Mouse (Mus musculus): ENCODE data around the gene Pcsk4. TPM values are rescaled to one million over a fixed set of nuclear protein-coding genes. Genes with fewer than 3 reads are reported as not detected.

The Pcsk4 gene
- 6.7 and 7.2 TPM in 2 replicates for total RNA-seq (2014; fragmentation: Nextera tagmentation)
- total RNA-seq (2017) = 0.98 and 1.6 TPM in 2 replicates

GRCm38 (mm10) chr10:80329273-80330081 is at the start of gene Pcsk4, which contains the start of gene Reep6:
TSS of gene Pcsk4 (minus strand) at chr10:80329498.
TSS of gene Reep6 (plus strand) at chr10:80329953.
- ATAC-seq (replicated peaks; ENCODE audit: poor library complexity, severe bottlenecking) = peak; percentile 95

DNA sequence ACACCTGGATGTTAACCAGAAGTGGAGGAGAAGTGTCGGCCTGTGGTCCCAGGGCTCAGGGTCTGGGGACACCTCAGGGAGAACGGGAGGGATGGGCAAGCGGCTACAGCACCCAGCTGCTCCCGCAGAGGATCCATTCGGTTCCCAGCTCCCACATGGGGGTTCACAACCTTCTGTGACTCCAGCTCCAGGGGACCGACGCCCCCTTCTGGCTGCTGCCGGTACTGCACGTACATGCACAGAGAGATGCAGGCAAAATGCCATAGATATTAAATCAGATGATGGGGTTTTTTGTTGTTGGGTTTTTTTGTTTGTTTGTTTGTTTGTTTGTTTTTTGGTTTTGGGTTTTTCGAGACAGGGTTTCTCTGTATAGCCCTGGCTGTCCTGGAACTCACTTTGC is 48.4 kb upstream of the Pcsk4 start:
- no peak for ATAC-seq (replicated peaks; ENCODE audit: poor library complexity, severe bottlenecking)

GRCm38 (mm10) chr10:80376160-80376559 is 46.9 kb upstream of the Pcsk4 start:
- ATAC-seq (replicated peaks; ENCODE audit: poor library complexity, severe bottlenecking) = peak; percentile 81

DNA sequence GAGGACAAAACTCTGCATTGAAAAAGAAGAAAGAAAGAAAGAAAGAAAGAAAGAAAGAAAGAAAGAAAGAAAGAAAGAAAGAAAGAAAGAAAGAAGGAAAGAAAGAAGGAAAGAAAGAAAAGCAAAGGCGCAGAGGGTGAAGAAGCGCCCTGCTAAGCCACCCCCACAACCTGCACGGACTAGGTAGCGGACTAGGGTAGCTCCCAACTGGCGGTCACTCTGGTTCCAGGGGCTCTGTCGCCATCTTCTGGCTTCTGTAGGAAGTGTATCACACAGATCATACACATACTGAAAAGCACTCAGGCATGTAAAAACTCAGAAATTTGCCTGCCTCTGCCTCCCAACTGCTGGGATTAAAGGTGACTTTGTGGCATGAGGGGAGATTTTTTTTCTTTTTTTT is 44.8 kb upstream of the Pcsk4 start:
- peak; percentile 77 for ATAC-seq (replicated peaks; ENCODE audit: poor library complexity, severe bottlenecking)

GRCm38 (mm10) chr10:80372706-80373105 is 43.4 kb upstream of the Pcsk4 start:
- ATAC-seq (replicated peaks; ENCODE audit: poor library complexity, severe bottlenecking) = no peak

GRCm38 (mm10) chr10:80371983-80372382 is 42.7 kb upstream of the Pcsk4 start:
- no peak for ATAC-seq (replicated peaks; ENCODE audit: poor library complexity, severe bottlenecking)

GRCm38 (mm10) chr10:80371411-80371966 is 42.2 kb upstream of the Pcsk4 start:
- ATAC-seq (replicated peaks; ENCODE audit: poor library complexity, severe bottlenecking) = peak; percentile 41

GRCm38 (mm10) chr10:80369995-80370747 is 40.9 kb upstream of the Pcsk4 start:
- no peak for ATAC-seq (replicated peaks; ENCODE audit: poor library complexity, severe bottlenecking)

DNA sequence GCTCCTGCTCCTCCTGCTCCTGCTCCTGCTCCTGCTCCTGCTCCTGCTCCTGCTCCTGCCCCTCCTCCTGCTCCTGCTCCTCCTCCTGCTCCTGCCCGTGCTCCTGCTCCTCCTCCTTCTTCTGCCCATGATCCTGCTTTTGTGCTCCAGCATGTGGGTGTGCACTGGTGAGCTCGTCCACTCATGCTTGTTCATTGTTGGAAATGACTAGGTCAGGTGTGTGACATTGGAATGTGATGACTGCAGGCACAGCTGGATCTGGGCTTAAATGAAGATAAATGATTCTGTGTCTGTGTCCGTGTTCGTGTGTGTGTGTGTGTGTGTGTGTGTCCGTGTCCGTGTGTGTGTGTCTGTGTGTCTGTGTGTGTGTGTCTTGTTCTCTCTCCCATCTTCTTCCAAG is 39.1 kb upstream of the Pcsk4 start:
- ATAC-seq (replicated peaks; ENCODE audit: poor library complexity, severe bottlenecking) = no peak

DNA sequence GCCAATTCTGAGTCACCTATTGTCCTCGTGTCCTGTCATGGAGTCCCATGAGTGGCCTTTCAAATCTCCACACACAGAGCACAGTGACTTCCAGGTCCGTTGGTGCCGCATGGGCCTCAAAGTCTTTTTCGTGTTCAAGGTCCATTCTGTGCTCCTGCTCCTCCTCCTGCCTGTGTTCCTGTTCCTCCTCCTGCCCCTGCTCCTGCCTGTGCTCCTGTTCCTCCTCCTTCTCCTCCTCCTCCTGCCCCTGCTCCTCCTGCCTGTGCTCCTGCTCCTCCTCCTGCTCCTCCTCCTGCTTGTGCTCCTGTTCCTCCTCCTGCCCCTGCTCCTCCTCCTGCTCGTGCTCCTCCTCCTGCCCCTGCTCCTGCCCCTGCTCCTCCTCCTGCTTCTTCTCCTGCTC is 38.7 kb upstream of the Pcsk4 start:
- no peak for ATAC-seq (replicated peaks; ENCODE audit: poor library complexity, severe bottlenecking)

DNA sequence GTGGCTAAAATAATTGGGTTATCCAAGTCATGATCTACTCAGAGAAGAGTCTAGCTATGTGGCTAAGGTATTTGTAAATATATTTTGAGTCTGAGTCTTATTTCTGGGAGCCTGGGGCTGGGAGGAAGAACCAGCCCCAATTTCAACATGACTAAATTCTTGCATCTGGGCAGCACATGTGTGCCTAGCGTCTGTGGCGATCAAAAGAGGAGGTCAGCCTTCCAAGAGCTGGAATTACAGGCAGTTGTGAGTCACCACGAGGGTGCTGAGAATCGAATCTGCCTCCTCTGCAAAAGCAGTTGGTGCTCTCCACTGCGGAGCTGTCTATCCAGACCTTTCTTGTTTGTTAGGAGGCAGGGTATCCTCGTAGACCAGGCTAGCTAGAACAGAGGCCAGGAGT is 36.4 kb upstream of the Pcsk4 start:
- ATAC-seq (replicated peaks; ENCODE audit: poor library complexity, severe bottlenecking) = no peak

DNA sequence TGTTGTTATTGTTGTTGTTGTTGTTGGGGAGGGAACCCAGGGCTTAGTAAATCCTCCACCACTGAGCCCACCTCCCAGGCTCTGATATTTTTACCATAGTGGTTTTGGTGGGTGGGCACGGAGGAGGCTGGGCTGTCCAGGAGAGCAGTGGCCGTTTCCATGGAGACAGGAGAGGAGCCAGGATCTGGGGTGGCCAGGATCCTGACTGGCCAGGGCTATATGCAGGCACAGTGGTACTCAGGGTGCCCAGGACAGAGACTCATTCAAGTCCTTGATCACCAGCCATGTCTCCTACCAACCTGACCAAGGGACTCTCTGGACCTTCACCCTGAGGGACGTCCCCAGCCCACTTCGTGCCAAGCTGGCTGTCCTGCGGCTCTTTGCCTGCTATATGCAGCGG is 34.4 kb upstream of the Pcsk4 start:
- ATAC-seq (replicated peaks; ENCODE audit: poor library complexity, severe bottlenecking) = no peak

DNA sequence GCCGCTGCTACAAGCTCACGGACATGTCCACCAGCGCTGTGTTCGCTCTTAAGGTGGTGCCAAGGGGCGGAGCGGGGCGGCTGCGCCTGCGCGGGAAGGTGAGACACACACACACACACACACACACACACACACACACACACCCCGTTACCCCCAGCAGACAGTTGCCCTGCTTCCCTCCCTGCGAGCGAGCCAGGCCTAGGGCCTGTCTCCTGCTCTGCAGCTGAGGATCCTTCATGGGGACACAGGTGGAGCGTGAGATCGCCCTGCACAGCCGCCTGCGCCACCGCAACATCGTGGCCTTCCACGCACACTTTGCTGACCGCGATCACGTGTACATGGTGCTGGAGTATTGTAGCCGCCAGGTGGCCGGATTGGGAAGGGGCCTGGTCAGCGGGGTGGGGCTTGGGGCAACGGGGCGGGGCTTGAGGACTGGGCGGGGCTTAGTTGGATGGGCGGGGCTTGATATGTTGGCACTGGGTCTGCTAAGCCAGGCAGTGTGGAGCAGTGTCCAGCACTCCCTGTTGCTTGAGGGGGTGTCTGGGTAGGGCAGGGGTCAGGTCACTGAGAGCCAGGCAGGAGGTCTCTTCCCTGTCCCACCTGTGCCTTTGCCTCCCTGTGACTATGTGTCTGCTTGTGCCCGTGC is 28.8 kb upstream of the Pcsk4 start:
- peak; percentile 59 for ATAC-seq (replicated peaks; ENCODE audit: poor library complexity, severe bottlenecking)

DNA sequence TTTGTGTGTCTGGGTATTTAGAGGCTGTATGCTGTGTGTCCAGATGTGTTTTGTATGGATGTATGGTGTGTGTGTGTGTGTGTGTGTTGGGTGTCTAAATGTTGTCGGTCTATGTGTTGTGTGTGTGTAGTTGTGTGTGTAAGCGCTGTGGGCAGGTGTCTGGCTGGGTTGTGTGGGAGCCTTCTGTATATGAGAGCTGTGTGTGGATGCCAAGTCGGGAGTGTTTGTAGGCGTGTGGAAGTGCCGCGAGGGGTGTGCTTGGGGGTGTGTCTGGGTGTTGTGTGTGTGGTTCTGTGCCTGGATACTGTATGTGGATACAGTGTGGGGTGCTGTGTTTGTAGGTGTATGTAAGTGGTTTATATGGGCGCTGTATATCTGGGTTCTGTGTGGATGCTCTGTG is 28.0 kb upstream of the Pcsk4 start:
- no peak for ATAC-seq (replicated peaks; ENCODE audit: poor library complexity, severe bottlenecking)

GRCm38 (mm10) chr10:80356737-80357136 is 27.4 kb upstream of the Pcsk4 start:
- ATAC-seq (replicated peaks; ENCODE audit: poor library complexity, severe bottlenecking) = 0 out of 2 replicates have a peak, but pooled peaks have one; percentile 10

- ATAC-seq (replicated peaks; ENCODE audit: poor library complexity, severe bottlenecking) = no peak
Observed at GRCm38 (mm10) chr10:80356001-80356682, 26.8 kb upstream of the Pcsk4 start, which contains the start of gene Plk5. TSS of gene Plk5 (plus strand) at chr10:80356459.

DNA sequence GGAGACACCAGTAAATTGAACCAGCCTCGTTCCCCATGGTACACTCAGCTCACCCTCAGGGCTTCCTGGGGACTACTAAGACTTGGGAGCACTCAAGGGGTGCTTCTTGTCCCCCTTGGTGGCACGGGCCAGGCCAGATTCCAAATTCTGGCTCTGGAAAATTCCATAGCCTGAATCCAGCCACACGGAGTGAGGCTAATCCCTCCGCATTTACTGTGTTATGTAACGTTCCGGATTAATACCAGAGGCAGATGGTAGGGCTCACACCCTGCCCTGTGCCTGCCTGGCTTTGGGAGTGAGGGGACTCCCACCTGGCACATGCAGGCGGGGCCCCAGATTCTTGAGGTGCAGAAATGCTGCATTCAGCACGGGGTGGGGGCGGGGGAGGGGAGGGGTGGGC is 26.1 kb upstream of the Pcsk4 start:
- no peak for ATAC-seq (replicated peaks; ENCODE audit: poor library complexity, severe bottlenecking)

GRCm38 (mm10) chr10:80352727-80353126 is 23.4 kb upstream of the Pcsk4 start:
- ATAC-seq (replicated peaks; ENCODE audit: poor library complexity, severe bottlenecking) = no peak

GRCm38 (mm10) chr10:80351896-80352295 is 22.6 kb upstream of the Pcsk4 start:
- no peak for ATAC-seq (replicated peaks; ENCODE audit: poor library complexity, severe bottlenecking)

DNA sequence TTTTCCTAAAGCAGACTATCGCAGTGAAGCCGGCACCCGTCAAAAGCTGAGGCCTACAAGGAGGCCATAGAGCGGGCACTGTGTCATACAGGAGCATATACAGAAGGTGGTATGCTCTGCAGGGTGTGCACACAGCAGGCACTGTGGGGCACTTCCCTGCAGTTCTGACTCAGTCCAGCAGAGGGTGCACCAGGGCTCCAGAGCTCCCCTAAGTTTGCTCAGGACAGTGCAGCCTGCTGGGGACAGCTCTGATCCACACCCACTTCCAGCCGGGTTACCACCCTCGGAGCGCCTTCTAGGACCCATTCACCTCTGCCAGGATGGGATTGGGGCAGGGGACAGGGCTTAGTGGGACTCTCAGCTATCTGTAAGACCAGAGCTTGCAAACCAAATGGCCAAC is 21.0 kb upstream of the Pcsk4 start:
- ATAC-seq (replicated peaks; ENCODE audit: poor library complexity, severe bottlenecking) = peak; percentile 86

Measured in granulocyte monocyte progenitor cell, adult 5-6 weeks (primary cell).